Mouse (Mus musculus) stomach, postnatal 0 days (tissue): Measurements from ENCODE around the gene Saal1.

ENCODE experiments used
- CTCF ChIP-seq: IDR thresholded peaks from 2 replicates; pipeline ENCODE4 v1.5.1; 2016; ENCODE audit warnings: antibody characterized with exemption, low read depth, mild to moderate bottlenecking, moderate library complexity
- EP300 ChIP-seq: optimal IDR thresholded peaks from 2 replicates; pipeline ENCODE3; 2016; ENCODE audit warnings: antibody characterized with exemption

DNA sequence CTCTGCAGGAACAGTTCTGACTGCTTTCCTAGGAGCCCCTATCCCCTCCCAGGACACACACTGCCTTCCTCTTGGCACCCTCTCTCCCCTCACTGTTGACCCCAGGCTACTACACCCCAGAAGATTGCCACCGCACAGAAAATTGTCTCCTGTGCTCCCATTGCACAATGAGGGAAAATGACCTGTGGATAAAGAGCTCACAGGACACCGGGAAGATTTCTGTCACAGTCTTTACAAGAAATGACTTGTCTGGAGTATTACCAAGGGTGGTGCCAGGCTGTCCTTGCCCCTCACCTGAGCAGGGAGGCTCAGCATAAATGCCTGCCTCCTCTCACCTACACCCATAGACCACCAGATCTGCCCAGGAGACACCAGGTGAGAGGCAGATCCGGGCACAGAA is 41.0 kb upstream of the Saal1 start, which contains the start of gene Saa2:
- no peak for TF ChIP-seq CTCF
- TF ChIP-seq EP300 = no peak
